Mouse (Mus musculus) kidney, postnatal 25 days (tissue): ENCODE results near the gene Spag7.
A peak's percentile ranks its signal among the peaks of the same experiment; 100 is the strongest.

Experiments
- DNase-seq, 2 experiments: peaks; one replicate each; pipeline ENCODE4 v3.0.0; 2021; ENCODE audit warnings: mixed read lengths in 2 of 2

Spag7 gene

GRCm38 (mm10) chr11:70668771-70669505 lies at the start of gene Spag7:
TSS of gene Spag7 (minus strand) at chr11:70669416.
- peak; percentile 100 for DNase-seq

GRCm38 (mm10) chr11:70718481-70718880 lies 49.3 kb upstream of the Spag7 start:
- no peak for DNase-seq

GRCm38 (mm10) chr11:70715832-70716231 lies 46.6 kb upstream of the Spag7 start:
- no peak for DNase-seq

GRCm38 (mm10) chr11:70713222-70713621 lies 44.0 kb upstream of the Spag7 start:
- DNase-seq = no peak

GRCm38 (mm10) chr11:70711026-70711425 lies 41.8 kb upstream of the Spag7 start:
- no peak for DNase-seq

GRCm38 (mm10) chr11:70706127-70706526 lies 36.9 kb upstream of the Spag7 start:
- peak in 1 of 2 experiments; percentile 34 for DNase-seq

- peak in 1 of 2 experiments; percentile 50 for DNase-seq
These were observed 33.6 kb upstream of the Spag7 start for GRCm38 (mm10) chr11:70702781-70703180.

GRCm38 (mm10) chr11:70701984-70702733 lies 32.9 kb upstream of the Spag7 start:
- peak in 1 of 2 experiments; percentile 28 for DNase-seq

- peak; percentile 24 to 59 for DNase-seq
These were observed 32.2 kb upstream of the Spag7 start for GRCm38 (mm10) chr11:70701221-70701955.

GRCm38 (mm10) chr11:70700613-70701012 lies 31.4 kb upstream of the Spag7 start:
- DNase-seq = peak; percentile 85 to 93

- DNase-seq = peak; percentile 95 to 96
These were observed 30.7 kb upstream of the Spag7 start, which contains the start of the genes Inca1 and Kif1c for GRCm38 (mm10) chr11:70699722-70700556. TSS of gene Inca1 (minus strand) at chr11:70700155. TSS of gene Kif1c (plus strand) at chr11:70700548.

- DNase-seq = peak in 1 of 2 experiments; percentile 21
These were observed 29.8 kb upstream of the Spag7 start for GRCm38 (mm10) chr11:70699051-70699450.

- peak in 1 of 2 experiments; percentile 20 for DNase-seq
These were observed 28.2 kb upstream of the Spag7 start for GRCm38 (mm10) chr11:70697376-70697775.

GRCm38 (mm10) chr11:70693504-70693903 lies 24.3 kb upstream of the Spag7 start:
- DNase-seq = no peak

GRCm38 (mm10) chr11:70689578-70689977 lies 20.4 kb upstream of the Spag7 start:
- peak; percentile 47 to 61 for DNase-seq

- peak in 1 of 2 experiments; percentile 38 for DNase-seq
These were observed 19.2 kb upstream of the Spag7 start for GRCm38 (mm10) chr11:70688372-70688771.

- DNase-seq = peak; percentile 94 to 95
These were observed 18.5 kb upstream of the Spag7 start, which contains the start of gene Camta2 for GRCm38 (mm10) chr11:70687601-70688199. TSS of gene Camta2 (minus strand) at chr11:70688105.

GRCm38 (mm10) chr11:70686901-70687566 lies 17.8 kb upstream of the Spag7 start:
- peak; percentile 30 to 67 for DNase-seq

- peak in 1 of 2 experiments; percentile 10 for DNase-seq
These were observed 14.4 kb upstream of the Spag7 start for GRCm38 (mm10) chr11:70683640-70684039.

GRCm38 (mm10) chr11:70681897-70682581 lies 12.8 kb upstream of the Spag7 start:
- peak in 1 of 2 experiments; percentile 32 for DNase-seq
